Comparison of ENCODE assay signal across 8 mouse cellular contexts in genomic region chr4:129913761-129914644, GRCm38 (mm10). TPM values are rescaled to one million over a fixed set of nuclear protein-coding genes. Genes with fewer than 3 reads are reported as not detected.
DNase-seq lines count a peak whose midpoint lies in the region; ATAC-seq and TF ChIP-seq lines count a peak whose summit lies in the region.

No protein-coding gene starts in this region.

- no peak overlapping the region for H3K4me3 ChIP-seq in brown adipose tissue, adult 24 weeks (ENCODE audit: insufficient read depth, low read depth, low read length)
- no peak overlapping the region for H3K4me3 ChIP-seq in intestine, embryonic 14.5 days (ENCODE audit: low read depth, low read length)
- H3K4me3 ChIP-seq in lung, embryonic 14.5 days (ENCODE audit: low read depth, low read length), result peak overlapping the region; percentile 12; the same call in 1 of the 2 replicates

- H3K9me3 ChIP-seq in intestine, embryonic 14.5 days (ENCODE audit: control insufficient read depth, low read length), result no peaks in the 10 kb centered on the region
- no peaks in the 10 kb centered on the region for H3K9me3 ChIP-seq in lung, embryonic 14.5 days (ENCODE audit: low read depth, low read length)

- ATAC-seq in intestine, embryonic 14.5 days (replicated peaks; ENCODE audit: low FRiP score, low TSS enrichment, low read depth), result 0 out of 2 replicates have a peak, but pooled peaks have one; percentile 36
- ATAC-seq in lung, embryonic 14.5 days (ENCODE audit: insufficient read depth), result peak; percentile 82

- H3K4me2 ChIP-seq in intestine, embryonic 14.5 days (ENCODE audit: low read length), result peak overlapping the region; percentile 37
- peak overlapping the region; percentile 59 for H3K4me2 ChIP-seq in lung, embryonic 14.5 days

- H3K4me1 ChIP-seq in brown adipose tissue, adult 24 weeks (ENCODE audit: control insufficient read depth, insufficient read depth, insufficient read length, low read length), result peaks cover 22% of the 10 kb centered on the region
- peaks cover 11% of the 10 kb centered on the region for H3K4me1 ChIP-seq in intestine, embryonic 14.5 days (replicated peaks; ENCODE audit: control insufficient read depth, insufficient read depth, low read length)
- peaks cover 21% of the 10 kb centered on the region for H3K4me1 ChIP-seq in lung, embryonic 14.5 days (ENCODE audit: insufficient read depth)

- peak overlapping the region; percentile 57 for H3K27ac ChIP-seq in brown adipose tissue, adult 24 weeks (replicated peaks; ENCODE audit: low read depth, low read length)
- H3K27ac ChIP-seq in intestine, embryonic 14.5 days (ENCODE audit: low read depth), result no peak overlapping the region
- H3K27ac ChIP-seq in lung, embryonic 14.5 days (ENCODE audit: low read depth), result peak overlapping the region; percentile 67; the same call in 1 of the 2 replicates

- no peaks in the 10 kb centered on the region for H3K36me3 ChIP-seq in intestine, embryonic 14.5 days (ENCODE audit: control insufficient read depth, insufficient read depth, low read length)
- no peaks in the 10 kb centered on the region for H3K36me3 ChIP-seq in lung, embryonic 14.5 days (ENCODE audit: insufficient read depth)
- H3K36me3 ChIP-seq in splenic B cell, adult 2 months (ENCODE audit: control insufficient read depth, insufficient read depth, low read length, poor library complexity, severe bottlenecking), result no peaks in the 10 kb centered on the region

- no peak for TF ChIP-seq CTCF in lung, embryonic 14.5 days (IDR thresholded peaks at IDR 0.05; ENCODE audit: low read depth)

- peak; percentile 86 for DNase-seq in ovary, adult 18-20 months (ENCODE audit: low spot score)
- DNase-seq in ovary, postnatal 14 days (ENCODE audit: low spot score), result no peak
- DNase-seq in intestine, embryonic 14.5 days (ENCODE audit: low spot score), result no peak
- DNase-seq in lung, embryonic 14.5 days, result peak; percentile 70
- DNase-seq in splenic B cell, adult 2 months (ENCODE audit: low read depth, low spot score), result peak; percentile 66
- DNase-seq in cerebellum, adult 11 months, result no peak
- no peak for DNase-seq in right cerebral cortex, postnatal 36 days (ENCODE audit: low spot score in 2 of 2)

- no peak overlapping the region for H3K9ac ChIP-seq in intestine, embryonic 14.5 days (ENCODE audit: low read length)
- peak overlapping the region; percentile 29; the same call in 1 of the 2 replicates for H3K9ac ChIP-seq in lung, embryonic 14.5 days

- WGBS in intestine, embryonic 14.5 days, result 5% methylated on average over 16 of the region's 16 CpGs
- WGBS in lung, embryonic 14.5 days, result 3% methylated on average over 16 of the region's 16 CpGs

- no peaks in the 10 kb centered on the region for H3K27me3 ChIP-seq in intestine, embryonic 14.5 days (replicated peaks; ENCODE audit: control insufficient read depth, insufficient read depth, low read length)
- H3K27me3 ChIP-seq in lung, embryonic 14.5 days (ENCODE audit: insufficient read depth, low read length), result no peaks in the 10 kb centered on the region
- H3K27me3 ChIP-seq in splenic B cell, adult 2 months (ENCODE audit: control insufficient read depth, insufficient read depth, low read length, poor library complexity, severe bottlenecking), result no peaks in the 10 kb centered on the region

RNA-seq across cellular contexts. Expression of gene Spocd1, which starts 15.0 kb away (rescaled TPM):
- polyA plus RNA-seq in brown adipose tissue, adult 24 weeks (2012; ENCODE audit: insufficient read depth, insufficient read length, missing spikeins), result not detected in 2 replicates
- polyA plus RNA-seq in intestine, embryonic 14.5 days (2014; fragmentation: Nextera tagmentation; extraction: Ambion mirVana), result 0.15 TPM in 1 of 2 replicates, not detected in the other
- polyA plus RNA-seq in lung, embryonic 14.5 days (2014; fragmentation: Nextera tagmentation; extraction: Ambion mirVana), result 0.05 TPM in 1 of 2 replicates, not detected in the other

Comparison
In these comparisons a context has a peak if more than half of its experiments do, and no peak if none do; other contexts are left out.
1. DNase-seq: peak in ovary, adult 18-20 months (single experiment), lung, embryonic 14.5 days (single experiment) and splenic B cell, adult 2 months (single experiment); none in ovary, postnatal 14 days (single experiment), intestine, embryonic 14.5 days (single experiment), cerebellum, adult 11 months (single experiment) and right cerebral cortex, postnatal 36 days (0 of 2).